In the genomic region with DNA sequence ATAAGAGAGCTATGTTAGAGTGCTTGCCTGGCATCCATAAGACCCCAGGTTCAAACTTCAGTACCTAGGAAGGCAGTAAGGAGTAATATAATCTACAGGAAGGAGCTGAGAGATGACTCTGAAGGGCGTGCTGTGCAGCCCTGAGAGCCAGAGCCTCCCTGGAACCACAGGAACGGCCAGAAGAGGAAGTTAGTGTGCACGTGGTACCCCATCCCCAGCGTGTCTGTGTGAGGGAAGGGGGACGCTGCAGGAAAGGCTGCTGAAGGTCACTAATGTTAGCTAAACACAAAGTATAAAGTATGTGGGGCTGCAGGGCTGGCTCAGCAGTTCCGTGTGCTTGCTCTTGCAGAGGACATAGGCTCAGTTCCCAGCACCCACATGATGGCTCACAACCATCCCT, we compare ENCODE assay signal across 1 mouse cellular context.
TF ChIP-seq lines count a peak whose summit lies in the region.

No protein-coding gene starts in this region.

TF ChIP-seq in MEL, 35 proteins besides CTCF, POLR2A, EP300 and RAD21 (continued from another document):
- TF ChIP-seq USF1 (IDR thresholded peaks at IDR 0.05; ENCODE audit: low read depth, low read length) (peak; percentile 82), GABPA (IDR thresholded peaks at IDR 0.05; ENCODE audit: low read depth, low read length) (no peak), NRF1 (IDR thresholded peaks at IDR 0.05; ENCODE audit: insufficient read depth, low read depth, low read length, poor library complexity, severe bottlenecking) (no peak), KAT2A (conservative IDR thresholded peaks at IDR 0.05; ENCODE audit: low read depth, low read length) (no peak), MAX (IDR thresholded peaks at IDR 0.05; ENCODE audit: low read length) (peak; percentile 94), TAL1 (IDR thresholded peaks at IDR 0.05; ENCODE audit: low read length) (no peak), SMC3 (IDR thresholded peaks at IDR 0.05; ENCODE audit: low read depth, low read length) (no peak), JUND (IDR thresholded peaks at IDR 0.05; ENCODE audit: low read depth, low read length) (no peak), E2F4 (IDR thresholded peaks at IDR 0.05; ENCODE audit: borderline replicate concordance, low read depth, low read length) (no peak), ZC3H11A (IDR thresholded peaks at IDR 0.05; ENCODE audit: low read depth, low read length) (no peak), MYC (IDR thresholded peaks at IDR 0.05; ENCODE audit: low read depth, low read length) (peak; percentile 68)
